Mouse (Mus musculus) liver, postnatal 0 days (tissue): ENCODE data around the gene Kmt2c.

Experiments used
- CTCF ChIP-seq: sonication (generic); IDR thresholded peaks from 2 replicates; pipeline ENCODE4 v1.5.1; 2016; ENCODE audit warnings: antibody characterized with exemption, low read depth
- EP300 ChIP-seq: IDR thresholded peaks from 2 replicates; pipeline ENCODE4 v1.6.1; 2016; ENCODE audit warnings: antibody characterized with exemption, low read depth, mild to moderate bottlenecking

- TF ChIP-seq CTCF (no peak), EP300 (no peak)
Measured at GRCm38 (mm10) chr5:25517550-25517949, 19.0 kb upstream of the Kmt2c start.
